Mouse (Mus musculus): Measurements from ENCODE around the gene Dgat2. TPM values are rescaled to one million over a fixed set of nuclear protein-coding genes. Genes with fewer than 3 reads are reported as not detected.

Gene Dgat2
- polyA plus RNA-seq, 1 experiment from 2014 or later, result 17.3 TPM

GRCm38 (mm10) chr7:99159446-99159845, 23.1 kb downstream of the Dgat2 start:
- 77% methylated on average over 2 of the region's 2 CpGs for WGBS
- H3K27me3 ChIP-seq (ENCODE audit: control insufficient read depth, insufficient read depth, low read length), result no peaks in the 10 kb centered on the region
- H3K4me1 ChIP-seq (replicated peaks; ENCODE audit: control insufficient read depth, insufficient read depth, low read length), result peaks cover 6% of the 10 kb centered on the region
- ATAC-seq (ENCODE audit: low FRiP score) (no peak), DNase-seq (ENCODE audit: low spot score) (no peak)
- no peak overlapping the region for H3K4me3 ChIP-seq (replicated peaks; ENCODE audit: low read length)
- no peak overlapping the region for H3K27ac ChIP-seq
- H3K9me3 ChIP-seq (ENCODE audit: control insufficient read depth, low read length), result no peaks in the 10 kb centered on the region
- no peak overlapping the region for H3K4me2 ChIP-seq (replicated peaks)
- H3K36me3 ChIP-seq (replicated peaks; ENCODE audit: control insufficient read depth, insufficient read depth), result no peaks in the 10 kb centered on the region
- H3K9ac ChIP-seq, result no peak overlapping the region

- Histone ChIP-seq H3K27ac (no peak overlapping the region), H3K36me3 (replicated peaks; ENCODE audit: control insufficient read depth, insufficient read depth) (no peaks in the 10 kb centered on the region), H3K4me3 (replicated peaks; ENCODE audit: low read length) (no peak overlapping the region), H3K4me2 (replicated peaks) (no peak overlapping the region), H3K4me1 (replicated peaks; ENCODE audit: control insufficient read depth, insufficient read depth, low read length) (peaks cover 6% of the 10 kb centered on the region), H3K9ac (no peak overlapping the region), H3K9me3 (ENCODE audit: control insufficient read depth, low read length) (no peaks in the 10 kb centered on the region), H3K27me3 (ENCODE audit: control insufficient read depth, insufficient read depth, low read length) (no peaks in the 10 kb centered on the region)
- 53% methylated on average over 5 of the region's 5 CpGs for WGBS
- ATAC-seq (ENCODE audit: low FRiP score) (no peak), DNase-seq (ENCODE audit: low spot score) (no peak)
Observed at GRCm38 (mm10) chr7:99158904-99159303, 23.6 kb downstream of the Dgat2 start.

- 84% methylated on average over 8 of the region's 8 CpGs for WGBS
- no peak for ATAC-seq (ENCODE audit: low FRiP score)
Observed at GRCm38 (mm10) chr7:99158011-99158410, 24.5 kb downstream of the Dgat2 start.

GRCm38 (mm10) chr7:99156737-99157136, 25.8 kb downstream of the Dgat2 start:
- no peaks in the 10 kb centered on the region for H3K9me3 ChIP-seq (ENCODE audit: control insufficient read depth, low read length)
- no peak overlapping the region for H3K4me3 ChIP-seq (replicated peaks; ENCODE audit: low read length)
- no peak overlapping the region for H3K9ac ChIP-seq
- H3K27me3 ChIP-seq (ENCODE audit: control insufficient read depth, insufficient read depth, low read length), result no peaks in the 10 kb centered on the region
- ATAC-seq (ENCODE audit: low FRiP score) (no peak), DNase-seq (ENCODE audit: low spot score) (no peak)
- H3K4me2 ChIP-seq (replicated peaks), result no peak overlapping the region
- H3K36me3 ChIP-seq (replicated peaks; ENCODE audit: control insufficient read depth, insufficient read depth), result no peaks in the 10 kb centered on the region
- H3K4me1 ChIP-seq (replicated peaks; ENCODE audit: control insufficient read depth, insufficient read depth, low read length), result peaks cover 6% of the 10 kb centered on the region
- H3K27ac ChIP-seq, result no peak overlapping the region
- WGBS, result 88% methylated on average over 10 of the region's 10 CpGs

More at GRCm38 (mm10) chr7:99158011-99158410, 24.5 kb downstream of the Dgat2 start:
- peaks cover 6% of the 10 kb centered on the region for H3K4me1 ChIP-seq (replicated peaks; ENCODE audit: control insufficient read depth, insufficient read depth, low read length)
- no peaks in the 10 kb centered on the region for H3K27me3 ChIP-seq (ENCODE audit: control insufficient read depth, insufficient read depth, low read length)
- H3K9ac ChIP-seq, result no peak overlapping the region
- no peak overlapping the region for H3K4me2 ChIP-seq (replicated peaks)
- no peak overlapping the region for H3K4me3 ChIP-seq (replicated peaks; ENCODE audit: low read length)
- H3K9me3 ChIP-seq (ENCODE audit: control insufficient read depth, low read length), result no peaks in the 10 kb centered on the region
- DNase-seq (ENCODE audit: low spot score), result no peak
- H3K36me3 ChIP-seq (replicated peaks; ENCODE audit: control insufficient read depth, insufficient read depth), result no peaks in the 10 kb centered on the region
- no peak overlapping the region for H3K27ac ChIP-seq

- peak overlapping the region; percentile 44 for H3K4me2 ChIP-seq (replicated peaks)
- H3K27ac ChIP-seq, result no peak overlapping the region
- 31% methylated on average over 17 of the region's 17 CpGs for WGBS
- H3K4me1 ChIP-seq (replicated peaks; ENCODE audit: control insufficient read depth, insufficient read depth, low read length), result peaks cover 6% of the 10 kb centered on the region
- H3K4me3 ChIP-seq (replicated peaks; ENCODE audit: low read length), result no peak overlapping the region
- ATAC-seq (ENCODE audit: low FRiP score), result peak; percentile 36; the same call in 1 of the 2 replicates
- no peaks in the 10 kb centered on the region for H3K27me3 ChIP-seq (ENCODE audit: control insufficient read depth, insufficient read depth, low read length)
- peak overlapping the region; percentile 4; the same call in 1 of the 2 replicates for H3K9ac ChIP-seq
- no peak for DNase-seq (ENCODE audit: low spot score)
- no peaks in the 10 kb centered on the region for H3K9me3 ChIP-seq (ENCODE audit: control insufficient read depth, low read length)
- no peaks in the 10 kb centered on the region for H3K36me3 ChIP-seq (replicated peaks; ENCODE audit: control insufficient read depth, insufficient read depth)
Observed at GRCm38 (mm10) chr7:99155311-99156289, 26.9 kb downstream of the Dgat2 start.

GRCm38 (mm10) chr7:99154648-99155151, 27.8 kb downstream of the Dgat2 start:
- no peak for DNase-seq (ENCODE audit: low spot score)
- Histone ChIP-seq H3K9me3 (ENCODE audit: control insufficient read depth, low read length) (no peaks in the 10 kb centered on the region), H3K27ac (no peak overlapping the region), H3K4me1 (replicated peaks; ENCODE audit: control insufficient read depth, insufficient read depth, low read length) (peaks cover 6% of the 10 kb centered on the region), H3K36me3 (replicated peaks; ENCODE audit: control insufficient read depth, insufficient read depth) (no peaks in the 10 kb centered on the region), H3K27me3 (ENCODE audit: control insufficient read depth, insufficient read depth, low read length) (no peaks in the 10 kb centered on the region), H3K4me2 (replicated peaks) (no peak overlapping the region), H3K9ac (no peak overlapping the region), H3K4me3 (replicated peaks; ENCODE audit: low read length) (no peak overlapping the region)
- 55% methylated on average over 8 of the region's 8 CpGs for WGBS
- ATAC-seq (ENCODE audit: low FRiP score), result no peak; the same call in 1 of the 2 replicates

GRCm38 (mm10) chr7:99153686-99154202, 28.8 kb downstream of the Dgat2 start:
- H3K9me3 ChIP-seq (ENCODE audit: control insufficient read depth, low read length), result no peaks in the 10 kb centered on the region
- H3K4me1 ChIP-seq (replicated peaks; ENCODE audit: control insufficient read depth, insufficient read depth, low read length), result peaks cover 6% of the 10 kb centered on the region
- WGBS, result 88% methylated on average over 11 of the region's 11 CpGs
- no peak overlapping the region for H3K27ac ChIP-seq
- no peak for DNase-seq (ENCODE audit: low spot score)
- ATAC-seq (ENCODE audit: low FRiP score), result no peak
- no peak overlapping the region for H3K4me2 ChIP-seq (replicated peaks)
- no peak overlapping the region for H3K4me3 ChIP-seq (replicated peaks; ENCODE audit: low read length)
- no peak overlapping the region for H3K9ac ChIP-seq
- no peaks in the 10 kb centered on the region for H3K27me3 ChIP-seq (ENCODE audit: control insufficient read depth, insufficient read depth, low read length)
- no peaks in the 10 kb centered on the region for H3K36me3 ChIP-seq (replicated peaks; ENCODE audit: control insufficient read depth, insufficient read depth)

GRCm38 (mm10) chr7:99152756-99153155, 29.8 kb downstream of the Dgat2 start:
- Histone ChIP-seq H3K27me3 (ENCODE audit: control insufficient read depth, insufficient read depth, low read length) (no peaks in the 10 kb centered on the region), H3K4me3 (replicated peaks; ENCODE audit: low read length) (no peak overlapping the region), H3K27ac (no peak overlapping the region), H3K9ac (no peak overlapping the region), H3K4me2 (replicated peaks) (no peak overlapping the region), H3K4me1 (replicated peaks; ENCODE audit: control insufficient read depth, insufficient read depth, low read length) (peaks cover 6% of the 10 kb centered on the region), H3K36me3 (replicated peaks; ENCODE audit: control insufficient read depth, insufficient read depth) (no peaks in the 10 kb centered on the region), H3K9me3 (ENCODE audit: control insufficient read depth, low read length) (no peaks in the 10 kb centered on the region)
- ATAC-seq (ENCODE audit: low FRiP score), result no peak
- no peak for DNase-seq (ENCODE audit: low spot score)
- 87% methylated on average over 8 of the region's 8 CpGs for WGBS

- no peaks in the 10 kb centered on the region for H3K9me3 ChIP-seq (ENCODE audit: control insufficient read depth, low read length)
- DNase-seq (ENCODE audit: low spot score) (peak; percentile 89), ATAC-seq (ENCODE audit: low FRiP score) (peak; percentile 53)
- no peak overlapping the region for H3K4me3 ChIP-seq (replicated peaks; ENCODE audit: low read length)
- no peak overlapping the region for H3K9ac ChIP-seq
- H3K27ac ChIP-seq, result no peak overlapping the region
- H3K36me3 ChIP-seq (replicated peaks; ENCODE audit: control insufficient read depth, insufficient read depth), result no peaks in the 10 kb centered on the region
- H3K4me1 ChIP-seq (replicated peaks; ENCODE audit: control insufficient read depth, insufficient read depth, low read length), result peaks cover 6% of the 10 kb centered on the region
- WGBS, result 10% methylated on average over 7 of the region's 7 CpGs
- no peaks in the 10 kb centered on the region for H3K27me3 ChIP-seq (ENCODE audit: control insufficient read depth, insufficient read depth, low read length)
- H3K4me2 ChIP-seq (replicated peaks), result no peak overlapping the region
Observed at GRCm38 (mm10) chr7:99151342-99151741, 31.2 kb downstream of the Dgat2 start.

Data from hindbrain, embryonic 14.5 days (tissue).